Mouse (Mus musculus) brain, embryonic 18.5 days (tissue): ENCODE data around the gene Tapbp.
A peak's percentile ranks its signal among the peaks of the same experiment; 100 is the strongest.

Source experiments
- DNase-seq: peaks from one replicate; pipeline ENCODE4 v3.0.0-alpha.2; 2012; ENCODE audit warnings: low read depth, low spot score

The Tapbp gene

DNA sequence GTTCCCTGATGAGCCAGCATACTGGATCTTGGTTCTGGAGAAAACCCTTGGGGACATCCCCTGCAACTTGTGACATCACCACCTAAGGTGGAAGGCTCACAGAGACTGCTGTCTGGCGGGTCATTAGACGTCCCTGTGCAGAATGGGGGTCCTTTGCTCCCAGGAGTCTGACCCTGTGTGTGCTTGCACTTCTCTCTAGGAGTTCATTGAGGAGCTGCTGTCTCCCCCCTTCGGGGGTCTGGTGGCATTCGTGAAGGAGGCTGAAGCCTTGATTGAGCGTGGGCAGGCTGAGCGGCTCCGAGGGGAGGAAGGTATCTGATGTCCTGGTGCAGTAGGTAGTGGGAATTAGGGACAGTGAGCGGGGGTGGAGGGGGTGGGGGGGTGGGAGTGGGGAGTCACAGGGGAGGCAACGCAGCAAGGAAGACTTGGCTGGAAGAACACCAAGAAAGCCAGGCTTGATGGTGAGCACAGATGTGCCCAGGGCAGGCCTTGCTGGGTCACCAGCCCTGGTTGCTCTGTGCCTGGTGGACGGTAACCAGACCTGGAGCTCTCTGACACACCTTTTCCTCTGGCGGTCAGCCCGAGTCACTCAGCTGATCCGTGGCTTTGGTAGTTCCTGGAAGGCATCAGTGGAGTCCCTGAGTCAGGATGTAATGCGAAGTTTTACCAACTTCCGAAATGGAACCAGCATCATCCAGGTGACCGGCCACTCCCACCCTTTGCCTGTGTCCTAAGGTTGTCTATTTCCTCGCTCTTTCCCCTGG, 49.6 kb downstream of the Tapbp start:
- DNase-seq = no peak

DNA sequence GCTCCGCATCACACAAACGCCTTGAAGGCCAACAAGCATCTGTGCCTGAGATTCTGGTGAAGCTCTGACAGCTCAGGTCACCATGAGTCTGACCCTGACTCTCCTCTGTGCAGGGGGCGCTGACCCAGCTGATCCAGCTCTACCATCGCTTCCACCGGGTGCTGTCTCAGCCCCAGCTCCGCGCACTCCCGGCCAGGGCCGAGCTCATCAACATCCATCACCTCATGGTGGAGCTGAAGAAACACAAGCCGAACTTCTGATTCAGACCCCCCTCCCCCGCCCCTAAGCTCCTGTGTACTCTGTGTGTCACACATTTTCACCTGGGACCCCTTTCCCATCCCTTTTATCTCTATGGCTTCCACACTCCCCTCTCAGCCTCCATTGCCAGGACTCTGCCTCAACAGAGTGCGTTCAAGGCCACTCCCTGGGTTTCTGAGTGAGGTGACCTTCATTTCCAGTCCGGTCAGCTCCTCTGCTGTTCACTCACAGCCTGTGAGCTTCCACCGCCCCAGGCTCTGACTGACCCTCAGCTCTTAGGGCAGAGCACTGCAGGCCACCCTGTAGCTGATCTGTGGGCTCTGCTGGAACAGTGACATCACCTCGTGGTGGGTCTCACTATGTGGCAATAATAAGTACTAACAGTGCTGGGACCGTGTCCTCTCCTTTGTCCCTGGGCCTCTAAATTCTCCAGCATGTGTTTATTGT, 50.3 kb downstream of the Tapbp start:
- no peak for DNase-seq

GRCm38 (mm10) chr17:33968489-33968888, 52.8 kb downstream of the Tapbp start:
- DNase-seq = peak; percentile 28

- no peak for DNase-seq
Measured at GRCm38 (mm10) chr17:33968927-33969326, 53.2 kb downstream of the Tapbp start.

DNA sequence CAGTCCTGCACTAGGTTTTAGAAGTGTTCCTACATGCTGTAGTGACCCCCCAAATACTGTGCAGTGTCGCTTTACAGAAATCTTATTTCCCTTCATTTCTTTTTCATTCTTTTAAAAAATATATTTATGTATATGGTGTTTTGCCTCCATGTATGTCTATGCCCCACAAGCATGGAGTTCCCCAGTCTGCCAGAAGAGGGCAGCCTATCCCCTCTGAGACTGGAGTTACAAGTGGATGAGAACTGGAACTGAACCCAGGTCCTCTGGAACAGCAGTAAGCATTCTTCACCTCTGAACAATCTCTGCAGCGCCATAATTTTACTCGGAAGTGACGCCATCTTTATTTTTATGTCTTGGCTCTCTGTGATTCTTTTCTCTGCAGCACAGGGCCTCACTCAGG, 53.7 kb downstream of the Tapbp start:
- DNase-seq = no peak

DNA sequence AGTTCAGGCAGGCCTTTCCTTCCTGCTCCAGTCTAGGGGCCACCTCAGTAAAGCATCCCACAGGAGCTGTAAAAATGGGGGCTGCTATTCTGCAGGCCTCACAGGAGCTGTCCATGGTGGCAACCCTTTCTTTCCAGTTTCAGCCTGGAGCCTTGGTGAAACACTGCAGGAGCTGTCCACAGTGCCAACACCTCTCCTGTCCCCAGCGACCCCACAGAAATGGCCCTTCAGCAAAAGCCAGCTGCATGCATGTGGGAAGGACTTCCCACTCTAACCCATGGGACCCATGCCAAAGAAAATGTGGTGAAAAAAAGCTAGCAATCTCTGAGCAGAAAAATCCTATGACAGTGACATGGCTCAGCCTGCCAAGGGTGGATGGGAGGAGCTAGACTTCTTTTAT, 57.0 kb downstream of the Tapbp start:
- DNase-seq = no peak

DNA sequence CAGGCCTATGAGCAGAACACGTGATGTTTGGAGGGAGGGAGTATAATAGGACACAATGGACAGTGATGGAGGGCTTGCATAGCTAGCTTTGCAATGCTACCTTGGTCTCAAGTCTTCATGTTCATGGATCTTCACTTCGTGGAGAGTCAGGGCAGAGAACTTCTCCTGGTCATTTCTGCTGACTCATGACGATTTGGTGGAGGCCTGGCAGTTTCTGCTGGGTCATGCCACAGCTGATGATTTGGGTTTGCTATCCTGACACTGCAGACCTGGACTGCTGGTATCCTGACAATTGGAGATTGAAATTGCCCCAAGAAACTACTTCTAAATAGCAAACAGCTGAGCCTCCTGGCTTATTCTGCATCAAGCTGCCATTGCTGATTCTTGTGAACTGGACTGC, 57.9 kb downstream of the Tapbp start:
- no peak for DNase-seq

- no peak for DNase-seq
Measured at GRCm38 (mm10) chr17:33977861-33978557, 62.3 kb downstream of the Tapbp start.

GRCm38 (mm10) chr17:33978631-33979031, 62.9 kb downstream of the Tapbp start:
- DNase-seq = no peak
